Mouse (Mus musculus) intestine, embryonic 14.5 days (tissue): ENCODE results near the gene Gm27029. TPM values are rescaled to one million over a fixed set of nuclear protein-coding genes. Genes with fewer than 3 reads are reported as not detected.
"Not testable (repeated sequence)": the region's sequence is repeated elsewhere in the genome, so short reads cannot be mapped to it uniquely, and the experiment has no call there.

Source experiments
- ATAC-seq: fragments of 200-750 bp; cut with Nextera tagmentation; replicated peaks from 2 replicates; pipeline ENCODE4 v1.8.0; 2017; ENCODE audit warnings: low read depth, moderate number of reproducible peaks, moderate TSS enrichment, moderate library complexity; ENCODE audit not compliant: low FRiP score, low TSS enrichment
- DNase-seq: peaks from one replicate; pipeline ENCODE4 v3.0.0-alpha.2; 2018; ENCODE audit warnings: low spot score
- H3K27ac ChIP-seq: fragments of 300-500 bp; sonication (generic); 2 replicates; pipeline ENCODE4 v1.5.1; 2014; ENCODE audit warnings: low read depth, mild to moderate bottlenecking, control low read depth
- H3K27me3 ChIP-seq: fragments of 300-500 bp; sonication (generic); replicated peaks from 2 replicates; pipeline ENCODE4 v1.6.1; 2014; ENCODE audit warnings: low read length, control low read depth; ENCODE audit not compliant: control insufficient read depth, insufficient read depth
- H3K36me3 ChIP-seq: fragments of 300-500 bp; sonication (generic); 2 replicates; pipeline ENCODE4 v1.6.1; 2014; ENCODE audit warnings: low read length, control low read depth; ENCODE audit not compliant: control insufficient read depth, insufficient read depth
- H3K4me1 ChIP-seq: fragments of 300-500 bp; sonication (generic); replicated peaks from 2 replicates; pipeline ENCODE4 v1.6.1; 2014; ENCODE audit warnings: low read length, control low read depth, mixed read lengths; ENCODE audit not compliant: control insufficient read depth, insufficient read depth
- H3K4me2 ChIP-seq: fragments of 300-500 bp; sonication (generic); 2 replicates; pipeline ENCODE4 v1.6.1; 2014; ENCODE audit warnings: low read length
- H3K4me3 ChIP-seq: fragments of 300-500 bp; sonication (generic); 2 replicates; pipeline ENCODE4 v1.5.1; 2014; ENCODE audit warnings: low read depth, low read length, control low read depth, mixed read lengths
- H3K9ac ChIP-seq: fragments of 300-500 bp; sonication (generic); 2 replicates; pipeline ENCODE4 v1.6.1; 2014; ENCODE audit warnings: mild to moderate bottlenecking, low read length
- H3K9me3 ChIP-seq: fragments of 300-500 bp; sonication (generic); 2 replicates; pipeline ENCODE4 v1.6.1; 2016; ENCODE audit warnings: low read length, control low read depth; ENCODE audit not compliant: control insufficient read depth
- WGBS: fragments of 180-500 bp; shearing (Covaris S2); extraction: QIAGEN DNeasy Blood & Tissue Kit; methylation state at CpG from one replicate; pipeline ENCODE4 v1.1.7; 2014; 5-methylcytosine and 5-hydroxymethylcytosine counted together
- polyA plus RNA-seq: library from polyadenylated mRNA; unstranded; fragments of >200 nt; fragmentation: Nextera tagmentation; extraction: Ambion mirVana; gene quantifications from 2 replicates; pipeline ENCODE4 v1.2.1, GENCODE M21; 2014

Gene Gm27029
- polyA plus RNA-seq, 1 experiment from 2014 or later, result 9.6 TPM

DNA sequence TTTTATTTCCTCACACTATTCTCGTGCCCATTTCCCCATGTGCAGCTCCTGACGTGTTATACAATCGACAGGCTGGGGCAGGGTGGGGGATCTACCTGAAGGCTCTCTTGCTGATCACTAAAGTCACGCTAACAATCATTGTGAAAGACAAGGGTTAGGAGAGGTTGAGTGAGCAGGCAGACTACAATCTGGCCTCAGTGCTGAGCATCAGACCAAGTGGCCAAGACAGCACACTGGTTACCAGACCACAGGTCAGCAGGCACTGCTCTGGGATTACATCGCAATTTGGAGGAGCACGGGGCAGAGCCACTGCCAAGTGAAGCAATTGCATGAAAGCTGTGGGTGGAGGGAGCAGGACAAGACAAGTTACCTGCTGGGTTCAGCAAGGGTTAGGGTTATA lies 45.7 kb downstream of the Gm27029 start:
- Histone ChIP-seq H3K9me3 (no peaks in the 10 kb centered on the region), H3K36me3 (no peaks in the 10 kb centered on the region), H3K4me2 (no peak overlapping the region), H3K27me3 (no peaks in the 10 kb centered on the region), H3K9ac (no peak overlapping the region), H3K4me1 (0 out of 2 replicates have a peak, but pooled peaks cover 2% of the 10 kb centered on the region), H3K4me3 (no peak overlapping the region), H3K27ac (no peak overlapping the region)
- 64% methylated on average over 6 of the region's 6 CpGs for WGBS
- no peak for DNase-seq
- no peak for ATAC-seq

DNA sequence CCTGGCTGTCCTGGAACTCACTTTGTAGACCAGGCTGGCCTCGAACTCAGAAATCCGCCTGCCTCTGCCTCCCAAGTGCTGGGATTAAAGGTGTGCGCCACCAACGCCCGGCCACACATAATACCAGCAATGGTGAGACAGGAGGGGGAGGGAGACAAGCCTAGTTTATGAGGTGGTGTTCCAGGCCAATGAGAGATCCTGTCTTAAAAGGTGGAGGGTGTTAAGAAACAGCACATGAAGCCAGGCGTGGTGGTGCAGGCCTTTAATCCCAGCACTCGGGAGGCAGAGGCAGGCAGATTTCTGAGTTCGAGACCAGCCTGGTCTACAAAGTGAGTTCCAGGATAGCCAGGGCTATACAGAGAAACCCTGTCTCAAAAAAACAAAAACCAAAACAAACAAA lies 46.4 kb downstream of the Gm27029 start:
- not testable (repeated sequence) for H3K4me2 ChIP-seq, H3K27ac ChIP-seq, H3K36me3 ChIP-seq, H3K4me3 ChIP-seq, H3K4me1 ChIP-seq, DNase-seq, ATAC-seq, H3K9ac ChIP-seq, H3K27me3 ChIP-seq, H3K9me3 ChIP-seq
- WGBS, result 93% methylated on average over 8 of the region's 8 CpGs

DNA sequence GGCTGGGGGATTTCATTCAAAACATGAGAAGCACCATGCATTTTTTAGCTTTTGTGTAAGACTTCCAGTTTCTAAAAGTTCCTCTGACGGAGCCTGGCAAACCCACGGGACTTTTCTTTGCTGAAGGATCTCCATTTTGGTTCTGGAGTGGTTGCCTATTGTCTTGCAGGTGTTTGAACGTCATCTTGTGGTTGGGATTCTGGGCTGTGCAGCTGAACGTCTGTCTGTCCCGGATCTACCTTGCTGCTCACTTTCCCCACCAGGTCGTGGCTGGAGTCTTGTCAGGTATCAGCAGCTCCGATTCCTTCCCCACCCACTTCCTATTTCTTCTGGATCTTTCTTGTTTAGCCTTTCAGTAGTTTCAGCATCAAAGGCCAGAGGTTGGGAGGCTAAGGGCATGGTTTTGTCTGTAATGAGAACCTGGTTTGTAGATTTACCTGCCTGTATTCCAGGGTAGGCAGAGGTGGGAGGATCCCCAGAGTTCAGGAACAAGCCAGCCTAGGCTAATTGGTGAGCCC lies 50.1 kb downstream of the Gm27029 start:
- DNase-seq, result no peak
- WGBS, result 69% methylated on average over 7 of the region's 7 CpGs
- H3K27ac ChIP-seq, result no peak overlapping the region
- H3K9me3 ChIP-seq, result no peaks in the 10 kb centered on the region
- H3K4me1 ChIP-seq, result 0 out of 2 replicates have a peak, but pooled peaks cover under 1% of the 10 kb centered on the region
- ATAC-seq, result no peak
- no peaks in the 10 kb centered on the region for H3K36me3 ChIP-seq
- H3K4me3 ChIP-seq, result no peak overlapping the region
- no peaks in the 10 kb centered on the region for H3K27me3 ChIP-seq
- H3K4me2 ChIP-seq, result no peak overlapping the region
- no peak overlapping the region for H3K9ac ChIP-seq

DNA sequence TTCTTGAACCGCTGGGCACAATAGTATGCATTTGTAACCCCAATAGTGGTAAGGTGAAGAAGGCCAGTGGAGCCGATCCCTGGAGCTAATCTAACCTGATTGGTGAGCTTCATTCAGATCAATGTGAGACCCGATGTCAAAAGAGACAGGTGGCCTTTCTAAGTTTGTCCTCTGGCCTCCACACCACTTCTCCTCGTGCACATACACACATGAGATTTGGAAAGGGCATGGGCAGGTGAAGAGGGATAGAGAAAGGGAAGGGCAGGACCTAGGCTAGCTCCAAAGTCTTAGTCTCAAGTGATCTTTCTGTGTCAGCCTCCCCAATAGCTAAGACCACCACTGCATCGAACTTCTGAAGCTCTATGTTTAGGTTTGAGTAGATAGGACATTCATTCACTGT lies 54.5 kb downstream of the Gm27029 start:
- no peaks in the 10 kb centered on the region for H3K9me3 ChIP-seq
- H3K27me3 ChIP-seq, result no peaks in the 10 kb centered on the region
- H3K36me3 ChIP-seq, result no peaks in the 10 kb centered on the region
- no peak overlapping the region for H3K4me2 ChIP-seq
- H3K4me3 ChIP-seq, result no peak overlapping the region
- H3K9ac ChIP-seq, result no peak overlapping the region
- ATAC-seq (no peak), DNase-seq (no peak)
- WGBS, result 66% methylated on average over 5 of the region's 5 CpGs
- H3K4me1 ChIP-seq, result no peaks in the 10 kb centered on the region
- no peak overlapping the region for H3K27ac ChIP-seq

DNA sequence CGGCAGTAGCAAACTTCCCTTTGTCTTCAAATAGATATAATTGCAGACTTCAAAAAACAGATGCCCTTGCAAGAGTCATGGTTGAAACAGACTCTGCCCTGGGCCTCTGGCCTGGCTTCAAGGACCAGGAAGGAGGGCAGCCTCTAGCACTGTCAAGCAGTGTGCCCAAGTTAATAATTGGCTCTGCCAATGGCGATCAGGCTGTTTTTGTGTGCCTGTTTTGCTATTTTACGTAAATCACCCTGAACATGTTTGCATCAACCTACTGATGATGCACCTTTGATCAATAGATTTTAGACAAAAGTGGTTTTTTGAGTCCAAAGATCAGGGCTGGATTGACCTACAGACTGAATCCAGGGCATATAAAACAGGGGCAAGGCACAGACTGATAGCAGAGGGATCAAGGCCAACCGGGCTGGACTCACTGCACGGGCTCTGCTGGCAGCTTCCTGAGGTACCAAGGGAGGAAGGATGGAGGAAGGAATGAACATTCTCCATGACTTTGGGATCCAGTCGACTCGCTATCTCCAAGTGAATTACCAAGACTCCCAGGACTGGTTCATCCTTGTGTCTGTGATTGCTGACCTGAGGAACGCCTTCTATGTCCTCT lies 57.2 kb downstream of the Gm27029 start, which contains the start of gene G6pc:
G6pc (plus strand) TSS at position 236 of the 610 bp plus-strand sequence.
- no peak within 1 kb of the TSS for H3K4me2 ChIP-seq
- no peak within 1 kb of the TSS for H3K9ac ChIP-seq
- DNase-seq (no peak), ATAC-seq (no peak)
- WGBS, result 83% methylated on average over 8 of the region's 8 CpGs
- H3K9me3 ChIP-seq, result no peaks in the 10 kb centered on the region
- no peaks in the 10 kb centered on the region for H3K4me1 ChIP-seq
- no peak within 1 kb of the TSS for H3K27ac ChIP-seq
- no peak within 1 kb of the TSS for H3K4me3 ChIP-seq
- H3K36me3 ChIP-seq, result no peaks in the 10 kb centered on the region
- no peaks in the 10 kb centered on the region for H3K27me3 ChIP-seq

DNA sequence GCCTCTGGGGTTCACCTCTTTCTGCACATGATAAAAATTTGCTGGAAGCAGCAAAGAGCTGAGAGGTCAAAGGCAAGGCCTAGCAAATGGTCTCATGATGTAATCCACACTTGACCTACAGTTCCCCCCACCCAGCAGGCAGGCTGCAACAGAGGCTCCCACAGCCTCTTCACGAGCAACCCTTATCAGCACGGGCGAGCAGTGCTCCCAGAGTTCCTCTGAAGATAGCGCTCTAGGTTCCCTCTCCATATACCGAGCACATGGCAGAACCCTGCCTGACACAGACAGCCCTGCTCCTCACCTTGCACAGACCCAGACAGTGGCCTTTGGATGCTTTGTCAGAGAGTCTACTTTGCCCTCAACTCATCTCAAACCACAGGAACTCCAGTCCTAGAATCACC lies 60.1 kb downstream of the Gm27029 start:
- Histone ChIP-seq H3K9me3 (no peaks in the 10 kb centered on the region), H3K4me2 (no peak overlapping the region), H3K4me1 (0 out of 2 replicates have a peak, but pooled peaks cover 4% of the 10 kb centered on the region), H3K27ac (no peak overlapping the region), H3K36me3 (no peaks in the 10 kb centered on the region), H3K4me3 (no peak overlapping the region), H3K27me3 (no peaks in the 10 kb centered on the region), H3K9ac (no peak overlapping the region)
- ATAC-seq (no peak), DNase-seq (no peak)
- WGBS, result 56% methylated on average over 5 of the region's 5 CpGs

DNA sequence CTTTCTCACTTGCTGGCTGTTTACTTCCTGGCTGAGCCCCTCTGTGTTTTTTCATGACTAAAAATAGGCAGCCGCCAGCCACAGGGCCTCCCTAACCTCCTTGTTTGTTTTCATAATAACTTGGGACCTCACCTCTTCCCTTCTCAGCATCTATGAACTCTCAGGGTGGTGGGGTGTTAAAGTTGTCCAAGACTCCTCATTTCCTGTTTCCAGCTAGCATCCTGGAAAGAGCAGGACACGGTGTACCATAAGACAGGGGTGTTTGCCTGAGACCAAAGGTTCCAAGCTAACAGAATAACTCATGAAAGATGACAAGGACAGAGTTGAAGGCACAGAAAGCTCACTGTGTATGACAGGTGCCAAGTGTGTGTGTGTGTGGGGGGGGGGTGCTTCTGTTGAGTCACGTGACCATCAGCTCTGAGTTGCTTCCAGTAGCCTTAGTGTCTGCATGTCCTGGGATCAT lies 63.9 kb downstream of the Gm27029 start:
- H3K9ac ChIP-seq, result no peak overlapping the region
- no peaks in the 10 kb centered on the region for H3K27me3 ChIP-seq
- H3K4me3 ChIP-seq, result no peak overlapping the region
- no peak overlapping the region for H3K4me2 ChIP-seq
- H3K9me3 ChIP-seq, result no peaks in the 10 kb centered on the region
- H3K4me1 ChIP-seq, result 0 out of 2 replicates have a peak, but pooled peaks cover 4% of the 10 kb centered on the region
- WGBS, result 41% methylated on average over 3 of the region's 3 CpGs
- H3K27ac ChIP-seq, result no peak overlapping the region; the same call in 1 of the 2 replicates
- H3K36me3 ChIP-seq, result no peaks in the 10 kb centered on the region
- ATAC-seq (no peak), DNase-seq (no peak)

DNA sequence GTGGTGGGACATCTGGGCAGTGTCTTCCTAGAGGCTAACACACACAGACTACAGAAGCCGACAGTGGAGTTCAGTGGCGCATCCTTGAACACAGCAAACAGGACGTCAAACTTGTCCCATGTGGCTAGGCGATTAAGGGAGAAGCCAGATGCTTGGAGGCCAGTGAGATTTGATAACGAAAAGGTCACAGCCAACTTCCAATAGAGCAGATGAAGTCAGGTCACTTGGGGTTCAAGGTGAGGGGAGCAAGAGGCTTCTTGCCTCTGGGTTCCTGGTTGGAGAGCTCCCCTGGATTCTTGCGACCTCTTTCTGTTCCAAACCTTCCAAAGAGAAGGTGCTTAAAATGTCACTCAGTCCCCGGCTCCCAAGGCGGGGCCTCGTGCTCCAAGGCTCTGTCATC lies 64.8 kb downstream of the Gm27029 start:
- H3K27ac ChIP-seq, result no peak overlapping the region
- WGBS, result 62% methylated on average over 9 of the region's 9 CpGs
- ATAC-seq, result no peak

More for the DNA sequence above, 64.8 kb downstream of the Gm27029 start:
- no peaks in the 10 kb centered on the region for H3K9me3 ChIP-seq
- H3K9ac ChIP-seq, result no peak overlapping the region
- H3K27me3 ChIP-seq, result no peaks in the 10 kb centered on the region
- no peaks in the 10 kb centered on the region for H3K36me3 ChIP-seq
- no peak overlapping the region for H3K4me2 ChIP-seq
- no peak for DNase-seq
- H3K4me1 ChIP-seq, result 0 out of 2 replicates have a peak, but pooled peaks cover 4% of the 10 kb centered on the region
- H3K4me3 ChIP-seq, result no peak overlapping the region
